Mouse (Mus musculus) heart, postnatal 10 days (tissue): ENCODE measurements around the gene Eaf2. TPM values are rescaled to one million over a fixed set of nuclear protein-coding genes. Genes with fewer than 3 reads are reported as not detected.

ENCODE experiments used
- DNase-seq, 2 experiments: peaks; one replicate each; pipeline ENCODE4 v3.0.0; 2021
- intact Hi-C: fragments of 180-260 bp; cut with DNase I; formaldehyde crosslinking; loops from one replicate; pipeline ENCODE4 v1.15.1; 2025
- total RNA-seq, 2 experiments: library from RNA; stranded (reverse); gene quantifications; 2 replicates each; pipeline ENCODE4 v1.2.3; 2021

Gene Eaf2
- total RNA-seq, result under 1 TPM; 0.84 to 0.99 TPM

GRCm38 (mm10) chr16:36874583-36875275 lies at the start of gene Eaf2, which contains the start of gene Golgb1:
Eaf2 (minus strand) TSS chr16:36875003.
Golgb1 (plus strand) TSS chr16:36875140.
- intact Hi-C loops, result loop anchor here (2.0 kb wide), 2 partner anchors 58 to 136 kb away; partner anchors contain the start of gene Polq
- peak; percentile 97 to 98 for DNase-seq

- intact Hi-C loops, result no loop called here
- DNase-seq, result no peak
These were observed 49.5 kb upstream of the Eaf2 start for GRCm38 (mm10) chr16:36924312-36924711.

DNA sequence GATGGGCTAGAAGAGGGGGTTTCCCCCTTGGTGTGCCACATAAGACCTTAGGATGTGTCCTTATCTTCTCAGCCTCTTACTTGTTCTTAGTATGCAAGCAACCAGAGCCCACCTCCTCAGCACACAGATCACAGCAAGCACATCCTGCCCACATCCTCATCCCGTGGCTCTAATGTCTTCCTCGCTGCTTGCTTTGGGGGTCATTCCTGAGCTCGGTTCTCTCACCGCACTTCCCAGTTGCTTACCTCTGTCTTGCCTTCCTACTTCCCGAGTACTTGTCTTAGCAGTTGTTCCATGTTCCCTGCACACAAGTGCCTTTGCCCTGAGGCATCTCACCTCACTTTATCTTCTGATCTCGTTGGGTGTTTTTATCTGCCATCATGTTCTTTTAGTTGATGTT lies 47.2 kb upstream of the Eaf2 start:
- intact Hi-C loops, result no loop called here
- DNase-seq, result no peak

DNA sequence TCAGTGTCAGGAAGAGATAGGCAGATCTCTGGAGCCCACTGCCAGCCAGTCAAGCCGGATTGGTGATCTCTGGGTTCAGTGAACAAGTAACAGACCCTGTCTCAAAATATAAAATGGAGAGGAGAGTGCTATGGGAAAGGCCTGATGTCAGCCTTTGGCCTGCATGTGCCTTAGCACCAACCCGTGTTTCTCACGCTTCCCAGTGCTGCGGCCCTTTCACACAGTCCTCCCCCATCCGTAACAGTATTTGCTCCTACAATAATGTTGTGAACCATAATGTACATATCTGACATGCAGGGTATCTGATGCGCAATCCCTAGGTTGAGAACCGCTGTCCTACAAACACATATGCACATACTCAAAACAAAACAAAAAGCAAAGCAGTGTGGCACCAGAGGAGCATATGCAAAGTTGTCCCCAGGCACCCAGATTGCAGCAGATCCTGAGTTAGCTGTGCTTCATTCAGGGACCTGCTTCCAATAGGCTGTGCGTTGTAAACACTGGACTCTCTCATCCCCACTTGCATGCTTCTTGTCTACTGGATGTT lies 46.3 kb upstream of the Eaf2 start:
- no peak for DNase-seq
- intact Hi-C loops, result no loop called here

DNA sequence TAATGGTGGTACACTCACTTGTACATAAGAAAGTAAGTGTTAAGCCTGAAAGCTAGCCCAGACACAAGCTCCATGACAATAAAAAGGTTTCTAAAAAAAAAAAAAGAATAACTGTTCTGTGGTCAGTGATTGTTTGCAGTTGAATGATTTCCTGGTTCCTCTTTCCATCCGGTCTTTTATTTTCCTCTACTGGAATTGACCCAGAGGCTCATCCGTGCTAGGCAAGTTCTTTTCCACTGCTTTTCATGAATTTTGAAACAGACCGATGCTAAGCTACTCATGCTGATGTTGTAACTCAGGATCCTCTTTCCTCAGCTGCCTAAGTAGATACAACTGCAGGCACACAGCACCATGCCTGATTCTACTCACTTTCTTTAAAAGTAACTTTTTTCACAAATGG lies 45.6 kb upstream of the Eaf2 start:
- DNase-seq, result no peak
- intact Hi-C loops, result no loop called here

GRCm38 (mm10) chr16:36918505-36918904 lies 43.7 kb upstream of the Eaf2 start:
- DNase-seq, result no peak
- intact Hi-C loops, result no loop called here

- intact Hi-C loops, result no loop called here
- DNase-seq, result no peak
These were observed 39.4 kb upstream of the Eaf2 start for GRCm38 (mm10) chr16:36914195-36914594.

- intact Hi-C loops, result no loop called here
- no peak for DNase-seq
These were observed 37.5 kb upstream of the Eaf2 start for GRCm38 (mm10) chr16:36912311-36912710.

DNA sequence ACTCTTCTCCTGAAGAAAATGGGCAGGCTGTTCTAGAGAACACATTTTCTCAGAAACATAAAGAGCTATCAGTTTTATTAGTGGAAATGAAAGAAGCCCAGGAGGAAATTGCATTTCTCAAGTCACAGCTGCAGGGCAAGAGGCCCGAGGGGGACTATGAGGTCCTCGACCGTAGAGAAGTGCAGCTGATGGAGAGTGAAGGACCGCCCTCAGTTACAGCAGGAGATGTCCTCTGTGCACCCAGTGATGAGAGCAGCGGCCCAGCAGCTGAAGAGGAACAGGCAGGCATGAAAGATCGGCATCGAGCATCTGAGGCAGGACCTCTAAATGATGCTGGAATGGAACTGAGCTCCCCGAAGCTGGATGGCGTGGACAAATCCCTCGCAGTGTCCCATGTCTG lies 37.1 kb upstream of the Eaf2 start:
- no peak for DNase-seq
- intact Hi-C loops, result no loop called here

GRCm38 (mm10) chr16:36903156-36903555 lies 28.4 kb upstream of the Eaf2 start:
- intact Hi-C loops, result no loop called here
- DNase-seq, result no peak

DNA sequence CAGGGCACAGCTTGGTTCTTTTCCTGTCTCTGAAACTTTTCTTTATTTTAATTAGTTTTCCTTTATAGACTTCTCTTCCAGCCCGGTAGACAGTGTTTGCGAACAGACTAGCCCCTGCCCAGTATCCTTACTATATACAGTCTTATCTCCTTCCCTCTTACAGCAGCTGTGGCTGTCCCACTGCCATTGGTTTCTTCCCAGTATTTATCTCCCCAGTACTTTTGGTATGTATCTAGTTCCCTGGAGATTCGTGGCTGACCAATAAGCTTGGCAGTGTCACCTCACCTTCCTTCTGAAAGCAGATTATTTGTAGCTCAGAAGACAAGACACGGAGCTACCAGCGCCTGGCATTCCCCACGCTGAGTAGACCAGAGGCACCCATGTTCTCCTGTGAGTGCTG lies 21.9 kb upstream of the Eaf2 start:
- DNase-seq, result no peak
- intact Hi-C loops, result no loop called here

DNA sequence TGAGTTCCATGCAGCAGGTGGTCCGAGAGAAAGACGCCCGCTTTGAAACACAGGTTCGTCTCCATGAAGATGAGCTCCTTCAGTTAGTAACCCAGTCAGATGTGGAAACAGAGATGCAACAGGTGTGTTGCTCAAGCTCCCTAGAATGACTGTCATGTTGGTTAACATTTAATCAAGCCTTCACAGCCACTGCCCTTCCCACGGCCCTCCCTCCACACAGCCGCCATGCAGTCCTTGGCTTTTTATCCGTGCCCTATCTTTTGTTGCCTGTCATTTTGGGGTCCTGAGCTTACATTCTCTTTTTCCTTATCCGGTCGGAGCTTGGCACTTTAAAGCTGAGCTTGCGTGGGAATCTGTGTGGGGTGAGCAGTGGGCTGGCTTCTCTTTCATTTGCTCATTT lies 18.5 kb upstream of the Eaf2 start:
- intact Hi-C loops, result no loop called here

GRCm38 (mm10) chr16:36891415-36891814 lies 16.6 kb upstream of the Eaf2 start:
- intact Hi-C loops, result no loop called here
- no peak for DNase-seq

More for the DNA sequence above, 18.5 kb upstream of the Eaf2 start:
- DNase-seq, result no peak

GRCm38 (mm10) chr16:36890559-36890958 lies 15.8 kb upstream of the Eaf2 start:
- intact Hi-C loops, result no loop called here
- DNase-seq, result no peak

GRCm38 (mm10) chr16:36887546-36887945 lies 12.7 kb upstream of the Eaf2 start:
- no peak for DNase-seq
- intact Hi-C loops, result loop anchor here (5.0 kb wide), 1 partner anchor 120 kb away; no protein-coding TSS in a partner anchor

- DNase-seq, result no peak
- intact Hi-C loops, result loop anchor here (5.0 kb wide), 1 partner anchor 121 kb away; no protein-coding TSS in a partner anchor
These were observed 11.1 kb upstream of the Eaf2 start for GRCm38 (mm10) chr16:36885912-36886311.

GRCm38 (mm10) chr16:36884881-36885280 lies 10.1 kb upstream of the Eaf2 start:
- intact Hi-C loops, result loop anchor here (5.0 kb wide), 1 partner anchor 122 kb away; no protein-coding TSS in a partner anchor
- peak; percentile 18 to 56 for DNase-seq

DNA sequence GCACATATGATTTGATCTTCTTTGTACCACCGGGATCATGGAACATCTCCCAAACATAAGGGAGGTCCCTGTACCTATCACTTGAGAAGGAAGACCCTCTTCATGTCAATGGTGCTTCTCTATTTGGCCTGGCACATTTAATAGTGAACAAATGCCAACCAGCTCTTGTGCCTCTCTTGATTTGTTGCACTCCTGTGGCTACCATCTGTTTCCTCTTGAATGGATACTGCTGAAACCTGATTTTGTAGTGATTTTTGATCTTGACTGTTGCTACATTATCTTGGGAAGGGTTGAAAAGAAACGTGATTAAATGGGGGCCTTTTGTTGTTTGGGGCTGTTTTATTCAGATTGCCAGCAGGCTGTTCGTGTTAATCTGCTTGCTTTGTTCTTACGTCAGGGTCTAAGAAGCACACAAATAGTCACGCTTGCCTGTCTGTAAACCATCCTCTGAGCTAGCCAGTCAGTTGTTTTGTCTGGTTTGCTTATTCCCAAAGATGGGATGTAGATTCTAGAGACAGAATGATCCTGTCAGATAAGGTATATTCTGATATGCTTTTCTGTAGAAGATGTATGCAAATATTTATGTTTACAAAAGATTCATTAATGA lies 8.0 kb upstream of the Eaf2 start:
- no peak for DNase-seq
- intact Hi-C loops, result no loop called here

DNA sequence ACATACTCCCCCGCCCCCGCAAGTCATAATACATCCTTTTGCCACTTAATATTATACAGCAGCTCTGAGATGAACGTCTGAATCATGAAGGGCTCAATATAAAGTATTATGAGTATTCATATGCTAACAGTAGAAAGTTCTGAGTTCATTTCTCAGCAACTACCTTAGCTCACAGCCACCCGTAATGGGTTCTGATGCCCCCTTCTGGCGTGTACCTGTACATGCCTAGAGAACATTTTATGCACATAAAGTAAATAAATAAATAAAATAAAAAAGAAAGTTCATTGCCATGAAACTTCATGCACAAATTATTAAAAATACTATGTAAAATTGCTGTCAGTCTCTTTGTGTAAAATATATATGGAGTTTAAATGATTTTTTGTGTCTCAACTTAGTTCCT lies 2.5 kb upstream of the Eaf2 start:
- intact Hi-C loops, result no loop called here
- DNase-seq, result no peak

- intact Hi-C loops, result loop anchor here (2.0 kb wide), 2 partner anchors 57 to 135 kb away; partner anchors contain the start of gene Polq
- peak; percentile 69 to 70 for DNase-seq
These were observed 561 bp upstream of the Eaf2 start for GRCm38 (mm10) chr16:36875276-36875851.

DNA sequence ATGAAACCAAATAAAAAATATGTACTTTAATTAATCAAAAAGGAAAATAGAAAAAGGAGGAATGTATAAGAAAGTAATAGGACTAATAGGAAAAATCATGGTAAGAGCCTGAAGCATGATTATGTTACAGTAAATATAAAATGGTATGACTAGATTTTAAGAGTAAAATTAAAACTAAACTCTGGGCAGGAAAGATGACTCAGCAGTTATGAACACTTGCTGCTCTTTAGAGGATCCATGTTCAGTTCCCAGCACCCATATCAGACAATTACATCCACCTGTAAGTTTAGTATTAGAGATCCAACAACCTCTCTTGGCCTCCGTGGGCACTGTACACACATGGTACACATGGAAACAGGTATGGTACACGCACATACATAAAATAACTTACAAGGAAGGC lies 5.4 kb downstream of the Eaf2 start:
- DNase-seq, result no peak
- intact Hi-C loops, result no loop called here

DNA sequence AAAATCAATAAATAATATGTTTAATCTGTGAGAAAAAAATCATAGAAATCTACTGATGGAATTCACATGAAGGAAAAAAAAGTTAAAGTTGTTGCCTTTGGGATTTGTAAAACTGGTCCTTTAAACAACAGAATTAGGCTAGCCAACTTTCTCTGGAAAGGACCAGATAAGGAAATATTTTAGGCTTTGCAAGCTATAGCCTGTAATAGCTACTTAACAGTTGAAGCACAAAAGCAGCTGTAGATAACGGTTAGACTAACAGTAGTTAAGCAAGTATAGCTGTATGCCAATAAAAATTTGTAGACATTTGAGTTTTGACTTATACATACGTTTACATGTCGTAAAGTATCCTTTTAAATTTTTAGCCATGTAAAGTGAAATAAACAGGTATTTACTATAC lies 11.2 kb downstream of the Eaf2 start:
- intact Hi-C loops, result no loop called here
- DNase-seq, result no peak
